Mouse (Mus musculus) MEL (cell line): ENCODE measurements at regions not wholly inside any gene's neighbourhood (a gene's known extent, or its start where the extent isn't known, plus 50 kb on each side); places are given as distances from the start of the nearest gene placed in this dataset.

Experiments
- DNase-seq: peaks from one replicate; pipeline ENCODE4 v3.0.0; 2011; ENCODE audit warnings: low read depth, low spot score
- H3K27ac ChIP-seq: 2 replicates; pipeline ENCODE4 v1.5.1; 2012; ENCODE audit warnings: low read depth, mild to moderate bottlenecking, control low read depth, low read length, moderate library complexity; ENCODE audit not compliant: control insufficient read depth
- H3K27me3 ChIP-seq, 2 experiments: fragments of 150-350 bp in 1 of 2; sonication (generic) in 1 of 2; 2 replicates each; pipeline ENCODE4 v1.6.1; 2012; ENCODE audit warnings: low read length in 2 of 2, mild to moderate bottlenecking in 2 of 2, improper control_type of control experiment in 1 of 2, moderate library complexity in 1 of 2; ENCODE audit not compliant: insufficient read depth in 2 of 2, control insufficient read depth in 1 of 2
- H3K36me3 ChIP-seq, 2 experiments: 2 replicates each; pipeline ENCODE4 v1.6.1; 2012 to 2014; ENCODE audit warnings: low read length in 2 of 2, improper control_type of control experiment in 1 of 2, inconsistent platforms in 1 of 2, mild to moderate bottlenecking in 1 of 2; ENCODE audit not compliant: insufficient read depth in 2 of 2, control insufficient read depth in 1 of 2
- H3K4me1 ChIP-seq, 2 experiments: fragments of 150-350 bp in 1 of 2; sonication (generic) in 1 of 2; 2 replicates each; pipeline ENCODE4 v1.6.1; 2012; ENCODE audit warnings: low read length in 2 of 2, improper control_type of control experiment in 1 of 2, mild to moderate bottlenecking in 1 of 2; ENCODE audit not compliant: insufficient read depth in 2 of 2, control insufficient read depth in 1 of 2
- H3K4me3 ChIP-seq, 2 experiments: fragments of 150-350 bp in 1 of 2; sonication (generic) in 1 of 2; 2 replicates each; pipeline ENCODE4 v1.5.1; 2012; ENCODE audit warnings: low read depth in 2 of 2, low read length in 2 of 2, mild to moderate bottlenecking in 2 of 2, moderate library complexity in 2 of 2, control low read depth in 1 of 2, improper control_type of control experiment in 1 of 2; ENCODE audit not compliant: control insufficient read depth in 1 of 2, insufficient read depth in 1 of 2
- H3K79me2 ChIP-seq: 2 replicates; pipeline ENCODE4 v1.6.1; 2012; ENCODE audit warnings: mild to moderate bottlenecking, low read length, moderate library complexity; ENCODE audit not compliant: control insufficient read depth, poor library complexity, insufficient read depth
- H3K9ac ChIP-seq: 2 replicates; pipeline ENCODE4 v1.6.1; 2012; ENCODE audit warnings: low read depth, mild to moderate bottlenecking, control low read depth, low read length, moderate library complexity; ENCODE audit not compliant: control insufficient read depth, poor library complexity, severe bottlenecking
- H3K9me3 ChIP-seq: fragments of 150-350 bp; sonication (generic); replicated peaks from 2 replicates; pipeline ENCODE4 v1.6.1; 2012; ENCODE audit warnings: mild to moderate bottlenecking, low read length, improper control_type of control experiment, moderate library complexity; ENCODE audit not compliant: insufficient read depth
- BHLHE40 ChIP-seq: IDR thresholded peaks from 2 replicates; pipeline ENCODE4 v1.6.1; 2012; ENCODE audit warnings: low read depth, mild to moderate bottlenecking, inconsistent platforms, low read length, improper control_type of control experiment, borderline replicate concordance
- CHD2 ChIP-seq: IDR thresholded peaks from 2 replicates; pipeline ENCODE4 v1.6.1; 2011; ENCODE audit warnings: low read length, improper control_type of control experiment
- CTCF ChIP-seq, 3 experiments: IDR thresholded peaks in 2 of 3; conservative IDR thresholded peaks in 1 of 3; 2 replicates each; pipeline ENCODE4 v1.5.1; 2011 to 2012; ENCODE audit warnings: low read length in 3 of 3, low read depth in 2 of 3, mild to moderate bottlenecking in 2 of 3, improper control_type of control experiment in 1 of 3, inconsistent platforms in 1 of 3, mixed read lengths in 1 of 3, moderate library complexity in 1 of 3; ENCODE audit not compliant: control insufficient read depth in 1 of 3, insufficient read depth in 1 of 3, poor library complexity in 1 of 3, severe bottlenecking in 1 of 3
- ELF1 ChIP-seq: IDR thresholded peaks from 2 replicates; pipeline ENCODE4 v1.6.1; 2014; ENCODE audit warnings: low read depth, mild to moderate bottlenecking, inconsistent platforms, low read length, improper control_type of control experiment, moderate library complexity
- ETS1 ChIP-seq: IDR thresholded peaks from 2 replicates; pipeline ENCODE4 v1.6.1; 2012; ENCODE audit warnings: low read depth, mild to moderate bottlenecking, inconsistent platforms, low read length, improper control_type of control experiment, moderate library complexity
- GABPA ChIP-seq: IDR thresholded peaks from 2 replicates; pipeline ENCODE4 v1.6.1; 2012; ENCODE audit warnings: low read depth, mild to moderate bottlenecking, inconsistent platforms, low read length, improper control_type of control experiment, moderate library complexity
- HCFC1 ChIP-seq: IDR thresholded peaks from 2 replicates; pipeline ENCODE4 v1.6.1; 2012; ENCODE audit warnings: low read depth, mild to moderate bottlenecking, inconsistent platforms, low read length, improper control_type of control experiment, moderate library complexity
- KAT2A ChIP-seq: conservative IDR thresholded peaks from 2 replicates; pipeline ENCODE4 v1.6.1; 2012; ENCODE audit warnings: low read depth, low read length, improper control_type of control experiment, inconsistent platforms
- MEF2A ChIP-seq: IDR thresholded peaks from 2 replicates; pipeline ENCODE4 v1.6.1; 2014; ENCODE audit warnings: low read depth, mild to moderate bottlenecking, inconsistent platforms, low read length, improper control_type of control experiment; ENCODE audit not compliant: poor library complexity, insufficient replicate concordance, severe bottlenecking; ENCODE audit errors: extremely low read depth
- MXI1 ChIP-seq: IDR thresholded peaks from 2 replicates; pipeline ENCODE4 v1.6.1; 2011; ENCODE audit warnings: mild to moderate bottlenecking, low read depth, low read length, improper control_type of control experiment
- MYB ChIP-seq: IDR thresholded peaks from 2 replicates; pipeline ENCODE4 v1.6.1; 2011; ENCODE audit warnings: mild to moderate bottlenecking, low read depth, low read length, improper control_type of control experiment
- MYC ChIP-seq: IDR thresholded peaks from 2 replicates; pipeline ENCODE4 v1.6.1; 2011; ENCODE audit warnings: low read depth, mild to moderate bottlenecking, low read length, improper control_type of control experiment, moderate library complexity
- NELFE ChIP-seq: IDR thresholded peaks from 2 replicates; pipeline ENCODE4 v1.6.1; 2011; ENCODE audit warnings: low read depth, low read length, improper control_type of control experiment
- NRF1 ChIP-seq: IDR thresholded peaks from 2 replicates; pipeline ENCODE4 v1.6.1; 2014; ENCODE audit warnings: low read depth, mild to moderate bottlenecking, inconsistent platforms, low read length, improper control_type of control experiment, moderate library complexity; ENCODE audit not compliant: poor library complexity, insufficient read depth, severe bottlenecking
- RAD21 ChIP-seq: IDR thresholded peaks from 2 replicates; pipeline ENCODE4 v1.6.1; 2011; ENCODE audit warnings: mild to moderate bottlenecking, low read depth, low read length, improper control_type of control experiment
- SMC3 ChIP-seq: IDR thresholded peaks from 2 replicates; pipeline ENCODE4 v1.6.1; 2011; ENCODE audit warnings: low read depth, low read length, improper control_type of control experiment
- TBP ChIP-seq: IDR thresholded peaks from 2 replicates; pipeline ENCODE4 v1.8.0; 2011; ENCODE audit warnings: low read depth, low read length, improper control_type of control experiment
- TCF12 ChIP-seq: IDR thresholded peaks from 2 replicates; pipeline ENCODE4 v1.6.1; 2014; ENCODE audit warnings: low read depth, mild to moderate bottlenecking, inconsistent platforms, low read length, improper control_type of control experiment, moderate library complexity
- UBTF ChIP-seq: IDR thresholded peaks from 2 replicates; pipeline ENCODE4 v1.6.1; 2012; ENCODE audit warnings: low read depth, mild to moderate bottlenecking, inconsistent platforms, low read length, improper control_type of control experiment, moderate library complexity, borderline replicate concordance; ENCODE audit not compliant: insufficient read depth
- USF2 ChIP-seq, 2 experiments: IDR thresholded peaks; 2 replicates each; pipeline ENCODE4 v1.6.1; 2011 to 2012; ENCODE audit warnings: improper control_type of control experiment in 2 of 2, low read length in 2 of 2, borderline replicate concordance in 1 of 2, inconsistent platforms in 1 of 2, low read depth in 1 of 2, mild to moderate bottlenecking in 1 of 2; ENCODE audit not compliant: insufficient read depth in 1 of 2

DNA sequence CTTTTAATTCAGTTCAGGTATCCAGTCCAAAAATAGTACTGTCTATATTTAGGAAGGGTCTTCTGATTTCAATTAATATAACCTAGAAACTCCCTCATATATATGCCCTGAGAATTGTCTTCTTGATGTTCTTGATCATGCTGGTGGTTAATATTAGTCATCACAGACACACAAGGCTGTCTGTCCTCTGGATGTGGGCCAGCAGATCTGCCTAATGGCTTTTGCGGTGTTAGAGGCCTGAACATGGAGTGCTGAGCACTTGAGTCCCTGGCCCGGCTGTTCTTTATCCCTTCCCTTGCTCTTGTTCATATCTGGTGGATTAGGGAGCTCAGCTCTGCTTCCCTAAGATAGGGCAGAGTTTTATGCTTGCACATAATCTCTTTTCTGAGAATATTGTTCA lies 315.5 kb upstream of the Cxcr4 start:
- Histone ChIP-seq H3K79me2 (no peaks in the 10 kb centered on the region), H3K9ac (no peak overlapping the region), H3K4me1 (no peaks in the 10 kb centered on the region), H3K36me3 (no peaks in the 10 kb centered on the region), H3K9me3 (no peaks in the 10 kb centered on the region), H3K27ac (no peak overlapping the region), H3K4me3 (no peak overlapping the region), H3K27me3 (no peaks in the 10 kb centered on the region)
- no peak for DNase-seq
- TF ChIP-seq NRF1 (no peak), HCFC1 (no peak), BHLHE40 (no peak), TBP (no peak), SMC3 (no peak), CTCF (IDR thresholded peaks at IDR 0.05 in 2 of 3, conservative IDR thresholded peaks at IDR 0.05 in 1 of 3; ENCODE audit: control insufficient read depth in 1 of 3, insufficient read depth in 1 of 3, low read depth in 2 of 3, low read length in 3 of 3, poor library complexity in 1 of 3, severe bottlenecking in 1 of 3) (no peak), MYC (no peak), CHD2 (no peak), RAD21 (no peak), MXI1 (no peak), GABPA (no peak), UBTF (no peak), NELFE (no peak), TCF12 (no peak)

DNA sequence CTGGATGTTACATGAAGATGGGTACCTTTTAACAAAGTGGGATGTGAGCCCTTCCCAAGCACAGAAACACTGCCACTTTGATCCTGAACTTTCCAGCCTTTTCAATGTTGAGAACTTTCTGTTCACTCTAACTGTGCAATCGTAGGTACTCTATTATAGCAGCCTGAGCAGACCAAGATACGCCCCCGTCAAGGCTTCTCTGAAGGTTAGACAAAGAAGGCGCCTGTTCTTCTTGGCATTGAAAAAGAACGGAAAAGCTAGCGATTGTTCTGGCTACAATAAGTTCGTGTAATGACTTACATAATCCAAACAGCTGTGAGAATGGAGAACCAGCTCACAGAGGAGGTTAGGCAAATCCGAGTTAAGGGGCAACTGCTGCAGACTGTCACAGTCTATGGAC lies 305.9 kb upstream of the Cxcr4 start:
- Histone ChIP-seq H3K27me3 (no peaks in the 10 kb centered on the region), H3K9me3 (no peaks in the 10 kb centered on the region), H3K4me1 (no peaks in the 10 kb centered on the region), H3K36me3 (no peaks in the 10 kb centered on the region), H3K79me2 (no peaks in the 10 kb centered on the region), H3K9ac (no peak overlapping the region), H3K4me3 (no peak overlapping the region), H3K27ac (no peak overlapping the region)
- DNase-seq = no peak
- no peak for TF ChIP-seq MEF2A
- TF ChIP-seq USF2 (IDR thresholded peaks at IDR 0.05; ENCODE audit: borderline replicate concordance in 1 of 2, insufficient read depth in 1 of 2, low read depth in 1 of 2, low read length in 2 of 2) = no peak
- no peak for TF ChIP-seq ETS1
- TF ChIP-seq ELF1 = no peak
- TF ChIP-seq MYB = no peak
- no peak for TF ChIP-seq KAT2A
- no peak for TF ChIP-seq SMC3
